Mouse (Mus musculus): Measurements from ENCODE around the gene Mif4gd. TPM values are rescaled to one million over a fixed set of nuclear protein-coding genes. Genes with fewer than 3 reads are reported as not detected.

Mif4gd gene
- total and polyA plus RNA-seq, 3 experiments: 42.0 to 62.9 TPM; not detected in 1

DNA sequence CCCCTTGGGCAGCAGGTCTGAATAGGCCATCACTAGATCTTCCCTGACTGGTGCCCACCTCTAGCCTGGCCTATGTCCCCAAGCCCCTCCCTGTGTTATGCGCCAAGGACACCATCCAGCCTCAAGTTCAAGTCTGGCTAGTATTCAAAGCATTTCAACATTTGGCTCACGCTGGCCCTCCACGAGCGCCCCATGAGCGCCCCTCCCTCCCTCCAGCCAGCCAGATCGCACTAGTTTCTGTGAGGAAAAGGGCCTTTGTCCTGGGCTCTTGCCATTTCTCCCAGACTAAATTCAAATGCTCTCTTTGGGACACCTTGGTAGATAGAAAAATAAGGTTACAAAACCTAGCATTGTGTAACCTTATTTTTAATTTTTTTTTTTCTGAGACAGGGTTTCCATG, 3.1 kb upstream of the Mif4gd start:
- no peak for DNase-seq (ENCODE audit: low read depth, low spot score)
- peaks cover 0 to 7% of the 10 kb centered on the region in 2 experiments; a peak in 3 of 4 replicates for H3K36me3 ChIP-seq (ENCODE audit: control insufficient read depth in 1 of 2, insufficient read depth in 2 of 2, low read length in 2 of 2)
- H3K9ac ChIP-seq (ENCODE audit: control insufficient read depth, low read depth, low read length, poor library complexity, severe bottlenecking): no peak overlapping the region
- H3K4me1 ChIP-seq (ENCODE audit: control insufficient read depth in 1 of 2, insufficient read depth in 2 of 2, low read length in 2 of 2): peaks cover 3 to 13% of the 10 kb centered on the region in 2 experiments; a peak in 3 of 4 replicates
- H3K79me2 ChIP-seq (ENCODE audit: control insufficient read depth, insufficient read depth, low read length, poor library complexity): peaks cover 5% of the 10 kb centered on the region; the same call in 1 of the 2 replicates
- TF ChIP-seq ZNF384 (IDR thresholded peaks at IDR 0.05; ENCODE audit: low read depth, low read length) (no peak), MXI1 (IDR thresholded peaks at IDR 0.05; ENCODE audit: low read depth, low read length) (no peak), RAD21 (IDR thresholded peaks at IDR 0.05; ENCODE audit: low read depth, low read length) (no peak), EP300 (IDR thresholded peaks at IDR 0.05; ENCODE audit: low read depth in 1 of 2, low read length in 2 of 2) (no peak), NRF1 (IDR thresholded peaks at IDR 0.05; ENCODE audit: insufficient read depth, low read depth, low read length, poor library complexity, severe bottlenecking) (no peak), SIN3A (IDR thresholded peaks at IDR 0.05; ENCODE audit: low read length) (no peak), JUND (IDR thresholded peaks at IDR 0.05; ENCODE audit: low read depth, low read length) (no peak), MAX (IDR thresholded peaks at IDR 0.05; ENCODE audit: low read length) (no peak), CHD2 (IDR thresholded peaks at IDR 0.05; ENCODE audit: low read length) (no peak), ELF1 (IDR thresholded peaks at IDR 0.05; ENCODE audit: low read depth, low read length) (no peak), CHD1 (IDR thresholded peaks at IDR 0.05; ENCODE audit: low read depth, low read length) (no peak), CTCF (IDR thresholded peaks at IDR 0.05 in 2 of 3, conservative IDR thresholded peaks at IDR 0.05 in 1 of 3; ENCODE audit: control insufficient read depth in 1 of 3, insufficient read depth in 1 of 3, low read depth in 2 of 3, low read length in 3 of 3, poor library complexity in 1 of 3, severe bottlenecking in 1 of 3) (no peak), POLR2AphosphoS5 (IDR thresholded peaks at IDR 0.05; ENCODE audit: borderline replicate concordance, low read depth, low read length) (no peak), RCOR1 (IDR thresholded peaks at IDR 0.05; ENCODE audit: low read depth, low read length) (no peak), E2F4 (IDR thresholded peaks at IDR 0.05; ENCODE audit: borderline replicate concordance, low read depth, low read length) (no peak), GABPA (IDR thresholded peaks at IDR 0.05; ENCODE audit: low read depth, low read length) (no peak), POLR2AphosphoS2 (IDR thresholded peaks at IDR 0.05; ENCODE audit: low read length) (no peak), MAFK (IDR thresholded peaks at IDR 0.05; ENCODE audit: borderline replicate concordance, low read depth, low read length) (no peak)
- no peak overlapping the region for H3K27ac ChIP-seq (ENCODE audit: control insufficient read depth, low read depth, low read length)
- no peaks in the 10 kb centered on the region for H3K9me3 ChIP-seq (replicated peaks; ENCODE audit: insufficient read depth, low read length)
- H3K27me3 ChIP-seq (ENCODE audit: control insufficient read depth in 1 of 2, insufficient read depth in 2 of 2, low read length in 2 of 2): no peaks in the 10 kb centered on the region
- H3K4me3 ChIP-seq (ENCODE audit: control insufficient read depth in 1 of 2, insufficient read depth in 1 of 2, low read depth in 2 of 2, low read length in 2 of 2): no peak overlapping the region

GRCm38 (mm10) chr11:115615108-115615825, 2.5 kb upstream of the Mif4gd start:
- no peak overlapping the region for H3K27ac ChIP-seq (ENCODE audit: control insufficient read depth, low read depth, low read length)
- no peak overlapping the region for H3K4me3 ChIP-seq (ENCODE audit: control insufficient read depth in 1 of 2, insufficient read depth in 1 of 2, low read depth in 2 of 2, low read length in 2 of 2)
- H3K9ac ChIP-seq (ENCODE audit: control insufficient read depth, low read depth, low read length, poor library complexity, severe bottlenecking): no peak overlapping the region
- H3K4me1 ChIP-seq (ENCODE audit: control insufficient read depth in 1 of 2, insufficient read depth in 2 of 2, low read length in 2 of 2): peaks cover 3 to 13% of the 10 kb centered on the region in 2 experiments; a peak in 3 of 4 replicates
- H3K9me3 ChIP-seq (replicated peaks; ENCODE audit: insufficient read depth, low read length): no peaks in the 10 kb centered on the region
- TF ChIP-seq ZKSCAN1 (IDR thresholded peaks at IDR 0.05; ENCODE audit: low read depth, low read length): no peak
- H3K79me2 ChIP-seq (ENCODE audit: control insufficient read depth, insufficient read depth, low read length, poor library complexity): peaks cover 5% of the 10 kb centered on the region; the same call in 1 of the 2 replicates
- H3K27me3 ChIP-seq (ENCODE audit: control insufficient read depth in 1 of 2, insufficient read depth in 2 of 2, low read length in 2 of 2): no peaks in the 10 kb centered on the region
- peaks cover 0 to 7% of the 10 kb centered on the region in 2 experiments; a peak in 3 of 4 replicates for H3K36me3 ChIP-seq (ENCODE audit: control insufficient read depth in 1 of 2, insufficient read depth in 2 of 2, low read length in 2 of 2)
- DNase-seq (ENCODE audit: low read depth, low spot score): no peak

Data from MEL (cell line).